15 mouse cellular contexts compared by ENCODE assay signal in genomic region chr8:121300066-121300465, GRCm38 (mm10).
A peak's percentile ranks its signal among the peaks of the same experiment; 100 is the strongest.
DNase-seq lines count a peak whose midpoint lies in the region; ATAC-seq and TF ChIP-seq lines count a peak whose summit lies in the region.
"Had no signal": no experiment of that assay in that cellular context is flagged by ENCODE, and none has a peak within 500 bp of the region (broad histone marks: within the 10 kb centered on the region; RNA-seq: fewer than 3 reads in every experiment).

No protein-coding gene starts in this region.

- peaks cover 35% of the 10 kb centered on the region for H3K4me1 ChIP-seq in heart, embryonic 13.5 days
- H3K4me1 ChIP-seq in lung, embryonic 14.5 days (ENCODE audit: insufficient read depth), result peaks cover 35% of the 10 kb centered on the region
- H3K4me1 ChIP-seq in embryonic facial prominence, embryonic 11.5 days (ENCODE audit: control insufficient read depth, insufficient read depth, low read length), result peaks cover 13% of the 10 kb centered on the region
- peaks cover 36% of the 10 kb centered on the region for H3K4me1 ChIP-seq in limb, embryonic 14.5 days (ENCODE audit: control insufficient read depth, insufficient read depth, low read length)

- TF ChIP-seq CTCF in lung, embryonic 14.5 days (IDR thresholded peaks at IDR 0.05; ENCODE audit: low read depth), result no peak

- no peak for TF ChIP-seq POLR2A in limb, embryonic 14.5 days (IDR thresholded peaks at IDR 0.05; ENCODE audit: borderline replicate concordance, extremely low read depth, insufficient read depth, insufficient read length)

- WGBS in heart, embryonic 13.5 days, result 58% methylated on average over 4 of the region's 4 CpGs
- 45% methylated on average over 4 of the region's 4 CpGs for WGBS in lung, embryonic 14.5 days
- 58% methylated on average over 4 of the region's 4 CpGs for WGBS in embryonic facial prominence, embryonic 11.5 days
- 16% methylated on average over 4 of the region's 4 CpGs for WGBS in limb, embryonic 14.5 days

- H3K36me3 ChIP-seq in heart, embryonic 13.5 days, result no peaks in the 10 kb centered on the region
- no peaks in the 10 kb centered on the region for H3K36me3 ChIP-seq in lung, embryonic 14.5 days (ENCODE audit: insufficient read depth)
- no peaks in the 10 kb centered on the region for H3K36me3 ChIP-seq in embryonic facial prominence, embryonic 11.5 days (replicated peaks; ENCODE audit: control insufficient read depth, insufficient read depth, low read depth, low read length)
- H3K36me3 ChIP-seq in limb, embryonic 14.5 days (ENCODE audit: control insufficient read depth, insufficient read depth, low read length), result no peaks in the 10 kb centered on the region
- H3K36me3 ChIP-seq: forebrain, embryonic 12.5 days had no signal

- no peak overlapping the region for H3K27ac ChIP-seq in heart, embryonic 13.5 days (replicated peaks)
- peak overlapping the region; percentile 82 for H3K27ac ChIP-seq in lung, embryonic 14.5 days (ENCODE audit: low read depth)
- peak overlapping the region; percentile 74 for H3K27ac ChIP-seq in embryonic facial prominence, embryonic 11.5 days (replicated peaks; ENCODE audit: low read depth, low read length)
- 0 out of 2 replicates have a peak overlapping the region, but pooled peaks have one; percentile 38 for H3K27ac ChIP-seq in limb, embryonic 14.5 days (replicated peaks; ENCODE audit: low read depth, low read length)
- H3K27ac ChIP-seq: forebrain, embryonic 12.5 days; left cerebral cortex, adult 2 months had no signal

- no peak overlapping the region for H3K4me3 ChIP-seq in heart, embryonic 13.5 days
- H3K4me3 ChIP-seq in lung, embryonic 14.5 days (ENCODE audit: low read depth, low read length), result no peak overlapping the region
- H3K4me3 ChIP-seq in embryonic facial prominence, embryonic 11.5 days (ENCODE audit: low read depth, low read length), result no peak overlapping the region
- H3K4me3 ChIP-seq in limb, embryonic 14.5 days (replicated peaks; ENCODE audit: low read length), result no peak overlapping the region
- H3K4me3 ChIP-seq: forebrain, embryonic 12.5 days; left cerebral cortex, adult 2 months had no signal

- peaks cover 16% of the 10 kb centered on the region; the same call in 1 of the 2 replicates for H3K27me3 ChIP-seq in heart, embryonic 13.5 days (replicated peaks)
- H3K27me3 ChIP-seq in lung, embryonic 14.5 days (ENCODE audit: insufficient read depth, low read length), result no peaks in the 10 kb centered on the region
- 0 out of 2 replicates have a peak, but pooled peaks cover 2% of the 10 kb centered on the region for H3K27me3 ChIP-seq in embryonic facial prominence, embryonic 11.5 days (ENCODE audit: control insufficient read depth, insufficient read depth, low read length)
- H3K27me3 ChIP-seq in limb, embryonic 14.5 days (ENCODE audit: control insufficient read depth, insufficient read depth, low read length), result peaks cover 34% of the 10 kb centered on the region

- no peak for DNase-seq in heart, adult 8-10 months (ENCODE audit: low spot score)
- DNase-seq in lung, embryonic 14.5 days, result no peak
- no peak for DNase-seq in lung, postnatal 14 days
- DNase-seq in embryonic facial prominence, embryonic 11.5 days (ENCODE audit: low spot score), result no peak
- no peak for DNase-seq in limb, embryonic 14.5 days (ENCODE audit: low spot score)
- no peak for DNase-seq in urinary bladder, postnatal 36 days (ENCODE audit: low spot score in 2 of 2)
- no peak for DNase-seq in left cerebral cortex, adult 18-20 months (ENCODE audit: low spot score in 2 of 2)
- DNase-seq: cerebellum, postnatal 10 days; embryo, embryonic 11 days; lung, postnatal 10 days had no signal

- no peak for ATAC-seq in heart, embryonic 13.5 days (ENCODE audit: extremely low read depth, insufficient number of reproducible peaks, low FRiP score, low TSS enrichment)
- ATAC-seq in lung, embryonic 14.5 days (ENCODE audit: insufficient read depth), result no peak
- ATAC-seq in embryonic facial prominence, embryonic 11.5 days (replicated peaks; ENCODE audit: insufficient number of reproducible peaks, low FRiP score, low TSS enrichment, low read depth), result no peak
- no peak for ATAC-seq in limb, embryonic 14.5 days (ENCODE audit: low FRiP score, low read depth)
- ATAC-seq: Patski had no signal

- H3K4me2 ChIP-seq in heart, embryonic 13.5 days, result no peak overlapping the region
- no peak overlapping the region for H3K4me2 ChIP-seq in lung, embryonic 14.5 days
- no peak overlapping the region for H3K4me2 ChIP-seq in embryonic facial prominence, embryonic 11.5 days (ENCODE audit: low read depth, low read length)
- no peak overlapping the region for H3K4me2 ChIP-seq in limb, embryonic 14.5 days (replicated peaks; ENCODE audit: low read depth, low read length, severe bottlenecking)
- H3K4me2 ChIP-seq: liver, embryonic 11.5 days had no signal

- H3K9me3 ChIP-seq in heart, embryonic 13.5 days, result no peaks in the 10 kb centered on the region
- H3K9me3 ChIP-seq in lung, embryonic 14.5 days (ENCODE audit: low read depth, low read length), result no peaks in the 10 kb centered on the region
- H3K9me3 ChIP-seq in embryonic facial prominence, embryonic 11.5 days (replicated peaks; ENCODE audit: control insufficient read depth, low read length), result no peaks in the 10 kb centered on the region
- H3K9me3 ChIP-seq in limb, embryonic 14.5 days (ENCODE audit: control insufficient read depth, low read length), result no peaks in the 10 kb centered on the region
- H3K9me3 ChIP-seq: forebrain, embryonic 12.5 days had no signal

- H3K9ac ChIP-seq in heart, embryonic 13.5 days, result peak overlapping the region; percentile 62; the same call in 1 of the 2 replicates
- H3K9ac ChIP-seq in lung, embryonic 14.5 days, result 0 out of 2 replicates have a peak overlapping the region, but pooled peaks have one; percentile 3
- no peak overlapping the region for H3K9ac ChIP-seq in embryonic facial prominence, embryonic 11.5 days (replicated peaks; ENCODE audit: low read length)
- H3K9ac ChIP-seq in limb, embryonic 14.5 days (ENCODE audit: low read depth, low read length, severe bottlenecking), result no peak overlapping the region

Comparison
In these comparisons a context has a peak if more than half of its experiments do, and no peak if none do; other contexts are left out.
1. H3K9ac ChIP-seq: peak in heart, embryonic 13.5 days (single experiment) and lung, embryonic 14.5 days (single experiment); none in embryonic facial prominence, embryonic 11.5 days (single experiment) and limb, embryonic 14.5 days (single experiment).